ENCODE assay signal across 19 mouse cellular contexts in the genomic region with DNA sequence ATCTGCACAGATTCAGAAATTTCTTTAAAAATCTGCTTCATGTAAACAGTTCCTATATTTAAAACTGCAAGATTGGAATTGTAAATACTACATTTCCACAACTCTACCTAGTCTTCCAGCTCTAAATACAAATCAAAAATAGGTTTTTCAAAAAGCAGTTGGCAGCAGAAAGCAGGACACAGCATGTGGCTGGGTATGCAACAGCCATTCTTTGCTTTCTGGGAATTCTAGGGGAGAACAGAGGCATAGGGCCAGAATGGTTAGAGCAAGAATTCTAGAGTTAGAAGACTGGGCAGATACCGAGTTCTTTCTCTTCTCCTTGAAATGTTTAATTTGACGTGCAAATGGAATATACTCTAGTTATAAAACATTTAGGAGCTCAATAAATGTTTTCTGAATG.
DNase-seq lines count a peak whose midpoint lies in the region; ATAC-seq and TF ChIP-seq lines count a peak whose summit lies in the region.
"Had no signal": no experiment of that assay in that cellular context is flagged by ENCODE, and none has a peak within 500 bp of the region (broad histone marks: within the 10 kb centered on the region; RNA-seq: fewer than 3 reads in every experiment).

No protein-coding gene starts in this region.

- H3K27me3 ChIP-seq in hindbrain, postnatal 0 days (ENCODE audit: insufficient read depth, low read length) = no peaks in the 10 kb centered on the region
- H3K27me3 ChIP-seq in hindbrain, embryonic 14.5 days (ENCODE audit: control insufficient read depth, insufficient read depth, low read length) = no peaks in the 10 kb centered on the region
- H3K27me3 ChIP-seq: CH12.LX; embryonic facial prominence, embryonic 15.5 days; forebrain, embryonic 15.5 days; heart, embryonic 13.5 days had no signal

- DNase-seq in cerebellum, postnatal 25 days = peak; percentile 7 to 29
- no peak for DNase-seq in cerebellum, adult 18-20 months
- peak; percentile 5 for DNase-seq in hindbrain, postnatal 0 days (ENCODE audit: low spot score)
- DNase-seq in hindbrain, embryonic 14.5 days (ENCODE audit: low spot score) = no peak
- peak; percentile 5 for DNase-seq in Muller cell, postnatal 12 days (ENCODE audit: inconsistent ontology term)
- peak; percentile 11 for DNase-seq in telencephalon, adult 2 months (ENCODE audit: low read depth, low spot score)
- DNase-seq: adrenal gland, adult 2 months; adrenal gland, postnatal 36 days; cerebellum, adult 11-12 months; gastrocnemius, adult 2 months; gastrocnemius, postnatal 25 days; heart, postnatal 36 days; kidney, adult 11 months had no signal

- H3K4me1 ChIP-seq in hindbrain, postnatal 0 days (ENCODE audit: insufficient read depth, low read length) = no peaks in the 10 kb centered on the region
- no peaks in the 10 kb centered on the region for H3K4me1 ChIP-seq in hindbrain, embryonic 14.5 days (replicated peaks; ENCODE audit: control insufficient read depth, insufficient read depth, low read length)
- H3K4me1 ChIP-seq: embryonic facial prominence, embryonic 15.5 days; forebrain, embryonic 10.5 days; forebrain, embryonic 15.5 days; heart, embryonic 13.5 days had no signal

- TF ChIP-seq CTCF in hindbrain, postnatal 0 days (IDR thresholded peaks at IDR 0.05; ENCODE audit: low read depth) = no peak

- no peaks in the 10 kb centered on the region for H3K36me3 ChIP-seq in hindbrain, postnatal 0 days (ENCODE audit: insufficient read depth, low read length)
- H3K36me3 ChIP-seq in hindbrain, embryonic 14.5 days (replicated peaks; ENCODE audit: control insufficient read depth, insufficient read depth) = no peaks in the 10 kb centered on the region
- H3K36me3 ChIP-seq: embryonic facial prominence, embryonic 15.5 days; forebrain, embryonic 10.5 days; forebrain, embryonic 15.5 days; heart, embryonic 13.5 days had no signal

- H3K4me3 ChIP-seq in hindbrain, postnatal 0 days (ENCODE audit: low read length) = no peak overlapping the region
- H3K4me3 ChIP-seq in hindbrain, embryonic 14.5 days (replicated peaks; ENCODE audit: low read length) = no peak overlapping the region
- H3K4me3 ChIP-seq: embryonic facial prominence, embryonic 15.5 days; erythroblast, embryonic 14.5 days; forebrain, embryonic 10.5 days; forebrain, embryonic 15.5 days; gastrocnemius, adult 2 months; heart, embryonic 13.5 days had no signal

- H3K27ac ChIP-seq in hindbrain, postnatal 0 days = no peak overlapping the region
- H3K27ac ChIP-seq in hindbrain, embryonic 14.5 days = no peak overlapping the region
- H3K27ac ChIP-seq: embryonic facial prominence, embryonic 15.5 days; forebrain, embryonic 10.5 days; forebrain, embryonic 15.5 days; gastrocnemius, adult 2 months; heart, embryonic 13.5 days had no signal

- no peak for ATAC-seq in hindbrain, postnatal 0 days
- ATAC-seq in hindbrain, embryonic 14.5 days (ENCODE audit: low FRiP score) = no peak
- ATAC-seq: forebrain, embryonic 15.5 days had no signal

- WGBS in hindbrain, postnatal 0 days = 79% methylated on average over 2 of the region's 2 CpGs
- 84% methylated on average over 2 of the region's 2 CpGs for WGBS in hindbrain, embryonic 14.5 days

- H3K9me3 ChIP-seq in hindbrain, postnatal 0 days (ENCODE audit: low read length) = no peaks in the 10 kb centered on the region
- no peaks in the 10 kb centered on the region for H3K9me3 ChIP-seq in hindbrain, embryonic 14.5 days (ENCODE audit: control insufficient read depth, low read length)
- H3K9me3 ChIP-seq: embryonic facial prominence, embryonic 15.5 days; forebrain, embryonic 10.5 days; forebrain, embryonic 15.5 days; heart, embryonic 13.5 days had no signal

- no peak overlapping the region for H3K4me2 ChIP-seq in hindbrain, postnatal 0 days (ENCODE audit: low read depth, low read length)
- H3K4me2 ChIP-seq in hindbrain, embryonic 14.5 days (replicated peaks) = no peak overlapping the region
- H3K4me2 ChIP-seq: embryonic facial prominence, embryonic 15.5 days; forebrain, embryonic 15.5 days; heart, embryonic 13.5 days had no signal

- H3K9ac ChIP-seq in hindbrain, postnatal 0 days (replicated peaks; ENCODE audit: low read length) = no peak overlapping the region
- no peak overlapping the region for H3K9ac ChIP-seq in hindbrain, embryonic 14.5 days
- H3K9ac ChIP-seq: embryonic facial prominence, embryonic 15.5 days; forebrain, embryonic 15.5 days; heart, embryonic 13.5 days had no signal

Comparison
In these comparisons a context has a peak if more than half of its experiments do, and no peak if none do; other contexts are left out.
1. DNase-seq: peak in cerebellum, postnatal 25 days (2 of 2), hindbrain, postnatal 0 days (single experiment), Muller cell, postnatal 12 days (single experiment) and telencephalon, adult 2 months (single experiment); none in cerebellum, adult 18-20 months (0 of 2) and hindbrain, embryonic 14.5 days (single experiment).